Mouse (Mus musculus): ENCODE data around the gene Obscn.
"Not testable (repeated sequence)": the region's sequence is repeated elsewhere in the genome, so short reads cannot be mapped to it uniquely, and the experiment has no call there.

Gene Obscn

DNA sequence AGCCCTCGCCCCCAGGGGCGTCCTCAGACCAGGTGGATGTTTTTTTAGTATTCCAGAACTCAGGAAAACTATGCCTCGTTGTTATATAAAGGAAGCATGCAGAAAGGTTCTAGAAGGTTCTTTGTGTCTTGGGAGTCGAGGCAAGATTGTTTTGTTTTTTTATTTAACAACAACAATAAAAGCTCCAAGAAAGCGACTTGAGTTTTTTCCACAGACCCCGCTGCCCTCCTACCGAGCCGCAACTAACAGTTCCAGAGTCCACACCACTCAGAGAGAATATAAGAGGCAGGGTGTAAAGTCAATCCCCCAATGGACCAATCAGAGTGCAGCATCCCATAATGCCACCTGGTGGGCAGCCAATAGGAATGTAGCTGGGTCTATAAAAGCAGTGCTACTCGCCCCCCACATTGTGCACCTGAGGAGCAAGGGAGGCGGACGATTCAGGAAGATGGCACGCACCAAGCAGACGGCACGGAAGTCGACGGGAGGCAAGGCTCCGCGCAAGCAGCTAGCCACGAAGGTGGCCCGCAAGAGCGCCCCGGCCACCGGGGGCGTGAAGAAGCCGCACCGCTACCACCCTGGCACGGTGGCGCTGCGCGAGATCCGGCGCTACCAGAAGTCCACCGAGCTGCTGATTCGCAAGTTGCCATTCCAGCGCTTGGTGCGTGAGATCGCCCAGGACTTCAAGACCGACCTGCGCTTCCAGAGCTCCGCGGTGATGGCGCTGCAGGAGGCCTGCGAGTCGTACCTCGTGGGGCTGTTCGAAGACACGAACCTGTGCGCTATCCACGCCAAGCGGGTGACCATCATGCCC is 174.6 kb downstream of the Obscn start:
- DNase-seq (ENCODE audit: low read depth, low spot score), result no peak

DNA sequence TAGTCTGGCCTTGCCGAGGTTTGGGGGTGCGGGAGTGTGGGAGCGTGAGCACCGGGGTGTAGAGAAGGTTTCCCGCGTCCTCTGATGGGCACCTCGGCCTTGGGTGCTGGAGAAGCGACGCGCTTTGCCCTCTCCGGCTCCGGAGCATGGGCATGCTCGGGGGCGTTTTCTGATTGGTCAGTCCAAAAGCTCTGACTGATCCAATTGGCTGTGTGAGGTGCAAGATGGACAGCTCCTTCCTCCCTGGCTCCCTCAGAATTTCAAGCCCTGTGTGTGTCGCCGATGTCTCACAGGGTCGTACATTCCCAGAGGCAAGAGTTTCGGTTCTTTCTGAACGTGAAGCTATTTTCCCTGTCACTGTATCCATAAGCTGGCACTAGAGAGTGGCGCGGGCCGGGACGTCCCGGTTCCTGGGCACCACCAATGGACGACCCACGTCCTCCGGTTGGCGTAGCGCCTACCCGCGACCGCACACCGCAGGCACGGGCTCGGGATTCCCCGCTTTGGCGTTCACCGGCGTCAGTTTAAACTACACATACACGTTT is 176.2 kb downstream of the Obscn start:
- no peak for DNase-seq (ENCODE audit: low read depth, low spot score)

- DNase-seq (ENCODE audit: low read depth, low spot score), result no peak
Measured at GRCm38 (mm10) chr11:58959186-58959825, 176.9 kb downstream of the Obscn start.

GRCm38 (mm10) chr11:58958536-58958935 is 177.7 kb downstream of the Obscn start:
- DNase-seq (ENCODE audit: low read depth, low spot score), result no peak

GRCm38 (mm10) chr11:58957226-58957914 is 178.8 kb downstream of the Obscn start:
- DNase-seq (ENCODE audit: low read depth, low spot score), result no peak

DNA sequence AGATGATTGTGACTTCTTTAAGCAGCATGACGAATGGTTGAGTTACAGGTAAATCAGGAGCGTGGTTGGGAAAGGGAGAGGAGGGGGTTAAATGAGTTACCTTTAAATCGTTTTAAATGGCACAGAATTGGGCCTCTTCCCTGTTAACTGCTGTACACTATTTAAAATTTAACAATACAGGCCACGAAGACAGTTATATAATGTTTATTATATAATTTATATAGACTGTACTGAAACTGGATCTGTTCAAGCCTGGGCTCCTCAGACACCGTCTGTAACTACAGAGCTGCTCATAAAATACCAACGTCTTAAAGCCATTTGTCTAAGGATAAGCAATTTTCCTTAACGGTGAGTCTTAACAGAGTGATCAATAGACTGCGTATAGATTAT is 180.3 kb downstream of the Obscn start:
- no peak for DNase-seq (ENCODE audit: low read depth, low spot score)

DNA sequence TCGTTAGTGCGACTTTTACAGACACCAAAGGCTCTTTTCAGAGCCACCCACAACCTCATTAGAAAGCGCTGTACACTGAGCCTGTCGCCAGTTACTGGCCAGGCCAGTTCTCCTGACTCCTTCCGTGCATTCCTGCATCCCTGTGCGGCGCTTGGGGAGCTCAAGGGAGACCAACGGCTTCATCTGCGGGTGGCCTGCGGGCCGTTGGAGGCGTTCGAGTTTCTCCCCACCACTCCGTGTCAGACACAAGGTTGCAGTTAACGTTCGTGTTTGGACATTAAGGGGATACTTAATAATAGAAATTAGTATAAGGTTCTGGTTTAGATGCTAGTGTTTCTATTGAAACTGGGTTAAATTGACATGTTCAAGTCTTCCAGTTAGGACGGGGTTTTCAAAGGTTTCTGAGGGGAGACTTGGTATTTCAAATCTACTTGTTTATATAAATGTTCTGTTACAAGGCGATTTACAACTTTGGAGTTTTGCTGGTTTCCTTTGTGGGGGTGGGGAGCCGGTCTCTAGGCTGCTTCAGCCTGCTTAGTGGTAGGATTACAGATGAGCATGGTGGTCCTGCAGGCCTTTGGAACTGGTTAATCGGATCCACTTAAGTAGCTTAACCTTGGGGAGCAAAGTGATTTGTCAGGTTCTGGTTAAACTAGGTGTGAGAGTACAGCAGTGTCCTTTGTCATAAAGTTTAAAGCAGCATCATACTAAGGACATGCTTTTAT is 180.9 kb downstream of the Obscn start:
- peak; percentile 81 for DNase-seq (ENCODE audit: low read depth, low spot score)

GRCm38 (mm10) chr11:58954420-58955142 is 181.6 kb downstream of the Obscn start, which contains the start of the genes Hist3h2a and Trim17:
TSS of gene Hist3h2a (plus strand) at chr11:58954685.
TSS of gene Trim17 (plus strand) at chr11:58954685.
- DNase-seq (ENCODE audit: low read depth, low spot score), result peak; percentile 81

DNA sequence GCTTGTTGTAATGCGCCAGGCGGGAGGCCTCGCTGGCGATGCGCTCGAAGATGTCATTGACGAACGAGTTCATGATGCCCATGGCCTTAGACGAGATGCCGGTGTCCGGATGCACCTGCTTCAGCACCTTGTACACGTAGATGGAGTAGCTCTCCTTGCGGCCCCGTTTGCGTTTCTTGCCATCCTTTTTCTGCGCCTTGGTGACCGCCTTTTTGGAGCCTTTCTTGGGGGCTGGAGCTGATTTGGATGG is 182.1 kb downstream of the Obscn start:
- DNase-seq (ENCODE audit: low read depth, low spot score), result not testable (repeated sequence)

GRCm38 (mm10) chr11:58953351-58954169 is 182.6 kb downstream of the Obscn start:
- DNase-seq (ENCODE audit: low read depth, low spot score), result no peak

- no peak for DNase-seq (ENCODE audit: low read depth, low spot score)
Measured at GRCm38 (mm10) chr11:58951210-58951609, 185.0 kb downstream of the Obscn start.

GRCm38 (mm10) chr11:58949480-58950431 is 186.4 kb downstream of the Obscn start:
- DNase-seq (ENCODE audit: low read depth, low spot score), result no peak

GRCm38 (mm10) chr11:58948542-58949479 is 187.4 kb downstream of the Obscn start, which contains the start of gene Hist3h2ba:
TSS of gene Hist3h2ba (plus strand) at chr11:58948920.
- DNase-seq (ENCODE audit: low read depth, low spot score), result peak; percentile 72

- DNase-seq (ENCODE audit: low read depth, low spot score), result no peak
Measured at GRCm38 (mm10) chr11:58947798-58948528, 188.2 kb downstream of the Obscn start.

DNA sequence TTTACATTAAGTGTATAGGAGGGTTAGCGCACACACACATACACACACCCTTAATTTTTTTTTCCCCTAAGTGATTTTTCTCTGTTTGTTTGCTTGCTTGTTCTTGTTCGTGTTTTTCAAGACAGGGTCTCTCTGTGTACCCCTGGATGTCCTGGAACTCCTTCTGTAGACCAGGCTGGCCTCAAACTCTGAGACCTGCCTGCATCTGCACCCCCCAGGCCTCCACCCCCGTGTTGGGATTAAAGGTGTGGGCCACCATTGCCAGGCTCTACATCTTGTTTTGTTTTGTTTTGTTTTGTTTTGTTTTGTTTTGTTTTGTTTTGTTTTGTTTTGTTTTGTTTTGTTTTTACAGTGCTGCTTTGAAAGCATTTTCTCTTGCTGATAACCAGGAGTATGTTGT is 188.9 kb downstream of the Obscn start:
- no peak for DNase-seq (ENCODE audit: low read depth, low spot score)
